Mouse (Mus musculus): ENCODE measurements around the gene 1700024B05Rik.
"Not testable (repeated sequence)": the region's sequence is repeated elsewhere in the genome, so short reads cannot be mapped to it uniquely, and the experiment has no call there.

Gene 1700024B05Rik

GRCm38 (mm10) chr14:41943695-41944094 lies at the start of gene 1700024B05Rik:
Gene 1700024B05Rik (plus strand): TSS chr14:41943995.
- CTCF ChIA-PET = not testable (repeated sequence)

GRCm38 (mm10) chr14:41907190-41907589 lies 36.6 kb upstream of the 1700024B05Rik start, which contains the start of gene Gm7980:
Gene Gm7980 (minus strand): TSS chr14:41907290.
- CTCF ChIA-PET = not testable (repeated sequence)

- CTCF ChIA-PET = not testable (repeated sequence)
Observed at GRCm38 (mm10) chr14:41924649-41925048, 19.1 kb upstream of the 1700024B05Rik start, which contains the start of gene 1700049E17Rik1. Gene 1700049E17Rik1 (plus strand): TSS chr14:41924949.

- CTCF ChIA-PET = not testable (repeated sequence)
Observed at GRCm38 (mm10) chr14:41964095-41964494, 20.3 kb downstream of the 1700024B05Rik start.

GRCm38 (mm10) chr14:41967827-41968226 lies 24.0 kb downstream of the 1700024B05Rik start, which contains the start of gene Gm6401:
Gene Gm6401 (minus strand): TSS chr14:41967927.
- CTCF ChIA-PET = not testable (repeated sequence)

- CTCF ChIA-PET = not testable (repeated sequence)
Observed at GRCm38 (mm10) chr14:41968596-41968995, 24.8 kb downstream of the 1700024B05Rik start.

GRCm38 (mm10) chr14:41983225-41983624 lies 39.4 kb downstream of the 1700024B05Rik start, which contains the start of gene Gm3543:
Gene Gm3543 (minus strand): TSS chr14:41983325.
- CTCF ChIA-PET = not testable (repeated sequence)

Measured in spleen, embryonic (tissue).